Mouse (Mus musculus): ENCODE measurements at regions not wholly inside any gene's neighbourhood (a gene's known extent, or its start where the extent isn't known, plus 50 kb on each side); places are given as distances from the start of the nearest gene placed in this dataset.

DNA sequence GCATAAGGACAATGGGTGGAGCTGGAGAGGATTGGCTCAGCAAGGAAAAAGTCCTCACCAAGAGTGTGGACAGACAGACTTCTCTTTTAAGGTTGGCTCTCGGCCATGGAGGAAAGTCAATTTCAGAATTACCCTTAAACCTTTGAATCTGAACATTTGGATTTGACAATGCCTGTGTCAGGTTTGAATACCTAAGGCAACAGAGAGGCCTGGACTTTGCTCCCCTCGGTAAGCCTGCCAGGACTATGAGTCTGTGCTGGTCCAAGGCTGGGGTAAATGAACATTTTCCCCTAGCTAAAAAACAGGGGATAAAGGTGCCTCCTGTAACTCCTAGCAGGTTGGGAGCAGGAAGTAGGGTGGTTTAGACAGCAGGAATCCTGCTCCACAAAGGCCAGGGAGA, 68.8 kb upstream of the Slc6a6 start:
- Histone ChIP-seq H3K4me1 (ENCODE audit: control insufficient read depth, insufficient read depth, low read length) (peaks cover 17% of the 10 kb centered on the region), H3K27ac (ENCODE audit: insufficient read depth, low read depth, low read length) (no peak overlapping the region), H3K4me3 (ENCODE audit: insufficient read depth, low read depth, low read length) (no peak overlapping the region)
- TF ChIP-seq POLR2A (IDR thresholded peaks at IDR 0.05; ENCODE audit: insufficient read depth, low read depth, low read length) (no peak), CTCF (IDR thresholded peaks at IDR 0.05; ENCODE audit: insufficient read depth, low read depth, low read length) (no peak)
- 75% methylated on average over 2 of the region's 2 CpGs for WGBS

DNA sequence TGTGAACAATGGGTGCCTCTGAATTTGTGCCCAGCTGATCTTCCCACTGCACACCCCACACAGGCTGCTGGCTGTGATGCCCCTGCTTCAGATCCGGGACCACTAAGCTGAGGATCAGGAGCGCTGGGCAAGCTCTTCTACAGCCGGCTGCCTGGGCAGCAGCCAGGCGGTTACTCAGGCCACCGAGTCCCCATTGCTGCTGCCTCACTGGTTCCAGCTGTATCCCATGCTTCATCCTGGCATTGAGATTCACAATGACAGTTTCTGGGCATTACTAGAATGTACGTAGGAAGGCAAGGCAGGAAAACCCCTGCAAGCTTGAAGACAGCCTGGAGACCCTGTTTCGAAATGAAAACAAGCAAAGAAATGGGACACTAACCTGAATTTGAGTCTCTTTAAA, 67.3 kb upstream of the Slc6a6 start:
- H3K27ac ChIP-seq (ENCODE audit: insufficient read depth, low read depth, low read length): peak overlapping the region; percentile 81; the same call in 1 of the 2 replicates
- WGBS: 43% methylated on average over 7 of the region's 7 CpGs
- H3K4me3 ChIP-seq (ENCODE audit: insufficient read depth, low read depth, low read length): no peak overlapping the region
- TF ChIP-seq CTCF (IDR thresholded peaks at IDR 0.05; ENCODE audit: insufficient read depth, low read depth, low read length): no peak
- no peak for TF ChIP-seq POLR2A (IDR thresholded peaks at IDR 0.05; ENCODE audit: insufficient read depth, low read depth, low read length)
- H3K4me1 ChIP-seq (ENCODE audit: control insufficient read depth, insufficient read depth, low read length): peaks cover 17% of the 10 kb centered on the region

DNA sequence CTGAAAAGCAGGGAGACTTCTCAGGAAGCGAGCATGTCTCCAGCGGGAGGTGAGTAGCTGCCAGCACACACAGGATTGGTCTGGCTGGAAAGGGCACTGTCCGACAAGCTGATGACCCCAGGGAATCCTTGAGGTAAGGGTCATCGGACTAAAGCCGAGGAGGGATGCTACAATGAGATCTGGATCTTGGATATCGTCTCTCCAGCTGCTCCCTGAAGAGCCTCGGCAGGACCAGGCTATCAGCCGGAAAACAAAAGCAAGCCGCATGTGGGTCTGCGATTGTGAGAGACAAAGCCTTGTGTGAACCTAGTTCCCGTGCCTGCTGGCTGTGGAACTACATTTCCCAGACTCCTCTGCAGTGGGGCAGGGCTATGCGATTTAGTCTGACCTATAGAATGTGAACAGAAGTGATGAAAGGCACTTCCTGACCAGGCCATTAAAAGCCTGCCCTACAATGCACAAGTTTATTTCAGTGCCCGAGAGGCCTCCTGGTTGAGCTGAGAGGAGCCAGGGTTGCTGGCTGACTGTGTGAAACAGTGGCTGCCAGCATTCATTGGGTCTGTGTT, 66.7 kb upstream of the Slc6a6 start:
- 5% methylated on average over 13 of the region's 13 CpGs for WGBS
- TF ChIP-seq CTCF (IDR thresholded peaks at IDR 0.05; ENCODE audit: insufficient read depth, low read depth, low read length) (no peak), POLR2A (IDR thresholded peaks at IDR 0.05; ENCODE audit: insufficient read depth, low read depth, low read length) (no peak)

DNA sequence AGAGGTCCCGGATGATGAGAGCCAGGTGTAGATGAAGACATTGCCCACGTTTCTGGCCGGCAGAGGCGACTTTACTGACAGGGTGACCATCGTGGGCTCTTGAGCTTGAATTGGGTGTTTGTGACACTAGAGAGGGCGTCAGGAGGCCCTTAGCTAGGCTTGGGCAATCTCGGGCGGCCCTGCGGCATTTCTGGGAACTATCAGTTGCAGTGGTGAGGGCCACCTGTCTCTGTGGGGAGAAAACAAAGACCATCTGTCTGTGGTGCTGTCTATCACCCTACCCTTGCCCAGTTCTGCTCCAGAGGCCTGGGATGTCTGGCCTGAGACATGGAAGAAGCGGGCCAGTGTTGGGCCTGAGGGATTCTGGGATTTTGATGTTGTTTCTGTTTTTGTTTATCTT, 66.2 kb upstream of the Slc6a6 start:
- Histone ChIP-seq H3K4me3 (ENCODE audit: insufficient read depth, low read depth, low read length) (no peak overlapping the region), H3K4me1 (ENCODE audit: control insufficient read depth, insufficient read depth, low read length) (peaks cover 17% of the 10 kb centered on the region), H3K27ac (ENCODE audit: insufficient read depth, low read depth, low read length) (no peak overlapping the region)
- TF ChIP-seq CTCF (IDR thresholded peaks at IDR 0.05; ENCODE audit: insufficient read depth, low read depth, low read length) (no peak), POLR2A (IDR thresholded peaks at IDR 0.05; ENCODE audit: insufficient read depth, low read depth, low read length) (no peak)
- 86% methylated on average over 10 of the region's 10 CpGs for WGBS

More for the DNA sequence above, 66.7 kb upstream of the Slc6a6 start:
- Histone ChIP-seq H3K27ac (ENCODE audit: insufficient read depth, low read depth, low read length) (peak overlapping the region; percentile 81), H3K4me1 (ENCODE audit: control insufficient read depth, insufficient read depth, low read length) (peaks cover 17% of the 10 kb centered on the region), H3K4me3 (ENCODE audit: insufficient read depth, low read depth, low read length) (peak overlapping the region; percentile 33)

DNA sequence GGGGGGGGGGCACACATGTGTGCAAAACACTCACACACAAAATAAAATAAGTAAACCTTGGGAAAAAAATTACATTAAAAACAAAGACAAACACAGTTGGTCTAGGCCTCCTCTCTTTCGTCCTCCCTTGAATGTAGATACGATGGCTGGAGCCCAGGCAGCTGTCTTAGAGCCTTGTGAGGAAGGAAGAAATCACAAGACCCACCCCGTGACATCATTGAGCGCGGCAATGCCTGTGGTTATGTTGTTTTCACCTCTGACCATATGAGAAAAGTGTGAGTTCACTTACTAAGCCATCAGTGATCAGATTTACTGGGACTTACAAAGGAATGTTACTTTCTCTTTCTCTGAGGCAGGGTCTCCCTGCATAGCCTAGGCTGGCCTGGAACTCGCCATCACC, 64.8 kb upstream of the Slc6a6 start:
- TF ChIP-seq CTCF (IDR thresholded peaks at IDR 0.05; ENCODE audit: insufficient read depth, low read depth, low read length) (no peak), POLR2A (IDR thresholded peaks at IDR 0.05; ENCODE audit: insufficient read depth, low read depth, low read length) (no peak)
- H3K4me1 ChIP-seq (ENCODE audit: control insufficient read depth, insufficient read depth, low read length): peaks cover 17% of the 10 kb centered on the region
- H3K27ac ChIP-seq (ENCODE audit: insufficient read depth, low read depth, low read length): no peak overlapping the region
- 95% methylated on average over 6 of the region's 6 CpGs for WGBS
- no peak overlapping the region for H3K4me3 ChIP-seq (ENCODE audit: insufficient read depth, low read depth, low read length)

DNA sequence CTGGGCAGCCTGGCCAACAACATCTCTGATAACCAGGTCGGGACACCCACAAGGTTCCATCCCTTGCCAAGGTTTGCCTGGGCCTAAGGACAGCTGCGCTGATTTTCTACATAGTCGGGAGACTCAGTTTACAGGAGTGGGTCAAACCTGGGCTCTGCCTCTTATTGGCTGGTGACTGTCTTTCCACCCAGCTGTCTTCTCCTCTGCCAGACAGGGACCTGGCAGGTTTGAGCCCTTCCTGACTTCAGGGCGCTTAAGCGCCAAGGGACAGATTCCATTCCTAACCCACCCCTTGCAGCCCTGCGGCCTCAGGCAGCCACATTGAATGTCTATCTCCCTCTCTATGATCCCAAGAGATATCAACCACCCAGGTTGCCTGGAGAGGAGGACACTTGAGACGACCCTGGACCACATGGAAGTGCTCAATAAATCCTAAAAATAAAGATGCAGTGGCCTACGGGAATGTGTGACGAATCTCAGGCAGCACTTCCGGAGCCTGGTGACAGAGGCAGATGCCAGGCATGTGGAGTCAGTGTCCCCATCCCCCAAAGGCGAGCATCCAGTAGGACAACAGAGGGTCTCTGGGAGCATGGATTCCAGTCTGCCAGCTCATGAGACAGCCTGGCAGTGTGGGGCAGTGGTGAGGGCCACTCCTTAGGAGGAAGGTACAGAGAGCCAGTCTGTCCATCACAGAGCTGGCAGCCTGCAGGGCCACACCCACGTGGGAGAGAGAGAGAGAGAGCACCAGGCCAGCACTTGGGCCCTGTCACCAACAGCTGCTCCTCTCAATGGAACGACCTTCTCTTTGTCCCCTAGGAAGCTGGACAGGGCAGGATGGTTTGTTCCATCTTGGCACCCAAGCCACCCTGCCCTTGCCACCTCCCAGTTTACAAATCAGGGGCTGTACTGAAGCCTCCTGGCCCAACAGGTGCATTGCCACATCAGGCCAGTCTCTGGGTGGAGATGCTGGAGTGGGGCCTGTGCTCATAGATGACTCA, 63.8 kb upstream of the Slc6a6 start:
- H3K27ac ChIP-seq (ENCODE audit: insufficient read depth, low read depth, low read length): no peak overlapping the region
- WGBS: 72% methylated on average over 13 of the region's 13 CpGs
- H3K4me1 ChIP-seq (ENCODE audit: control insufficient read depth, insufficient read depth, low read length): peaks cover 17% of the 10 kb centered on the region
- H3K4me3 ChIP-seq (ENCODE audit: insufficient read depth, low read depth, low read length): no peak overlapping the region
- no peak for TF ChIP-seq CTCF (IDR thresholded peaks at IDR 0.05; ENCODE audit: insufficient read depth, low read depth, low read length)
- no peak for TF ChIP-seq POLR2A (IDR thresholded peaks at IDR 0.05; ENCODE audit: insufficient read depth, low read depth, low read length)

DNA sequence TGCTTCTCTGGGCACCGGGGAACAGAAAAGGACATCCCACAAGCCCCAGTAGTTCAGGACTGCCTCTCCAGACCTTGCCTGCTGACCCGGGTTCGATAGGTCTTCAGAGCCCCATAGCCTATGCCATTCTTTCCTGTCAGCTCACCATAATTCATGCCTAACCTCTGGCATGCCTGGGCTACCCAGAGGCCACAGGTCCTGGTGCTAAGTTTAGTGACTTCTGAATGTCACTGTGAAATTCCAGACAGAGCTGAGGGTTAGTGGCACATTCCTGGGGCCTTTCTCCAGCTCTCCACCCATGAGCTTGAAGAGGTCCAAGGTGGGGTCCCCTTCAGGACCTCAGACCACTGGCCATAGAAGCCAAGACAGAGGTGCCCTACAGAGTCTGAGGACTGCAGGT, 62.4 kb upstream of the Slc6a6 start:
- 95% methylated on average over 3 of the region's 3 CpGs for WGBS
- TF ChIP-seq POLR2A (IDR thresholded peaks at IDR 0.05; ENCODE audit: insufficient read depth, low read depth, low read length) (no peak), CTCF (IDR thresholded peaks at IDR 0.05; ENCODE audit: insufficient read depth, low read depth, low read length) (no peak)
- H3K4me3 ChIP-seq (ENCODE audit: insufficient read depth, low read depth, low read length): no peak overlapping the region
- H3K4me1 ChIP-seq (ENCODE audit: control insufficient read depth, insufficient read depth, low read length): peaks cover 12% of the 10 kb centered on the region
- no peak overlapping the region for H3K27ac ChIP-seq (ENCODE audit: insufficient read depth, low read depth, low read length)

DNA sequence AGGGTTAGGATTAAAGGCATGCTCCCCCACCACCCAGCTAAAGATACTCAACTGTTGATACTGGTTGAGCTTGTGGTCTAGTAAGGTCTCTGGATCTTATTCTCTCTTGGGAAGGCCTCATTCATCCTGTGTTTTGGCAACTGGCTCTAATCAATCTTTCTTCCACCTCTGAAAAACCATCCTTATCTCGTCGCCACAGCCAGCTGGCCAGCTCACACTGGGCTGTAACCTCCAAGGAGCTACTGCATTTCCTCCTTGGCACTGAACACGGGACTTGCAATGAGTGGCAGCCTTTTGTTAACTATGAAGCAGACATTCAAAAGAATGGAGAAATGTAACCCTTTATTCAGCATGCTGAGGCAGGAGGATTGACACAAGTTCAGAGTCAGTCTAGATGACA, 61.4 kb upstream of the Slc6a6 start:
- Histone ChIP-seq H3K4me3 (ENCODE audit: insufficient read depth, low read depth, low read length) (no peak overlapping the region), H3K27ac (ENCODE audit: insufficient read depth, low read depth, low read length) (no peak overlapping the region), H3K4me1 (ENCODE audit: control insufficient read depth, insufficient read depth, low read length) (peaks cover 3% of the 10 kb centered on the region)
- TF ChIP-seq CTCF (IDR thresholded peaks at IDR 0.05; ENCODE audit: insufficient read depth, low read depth, low read length) (no peak), POLR2A (IDR thresholded peaks at IDR 0.05; ENCODE audit: insufficient read depth, low read depth, low read length) (no peak)
- WGBS: 81% methylated on average over 3 of the region's 3 CpGs

DNA sequence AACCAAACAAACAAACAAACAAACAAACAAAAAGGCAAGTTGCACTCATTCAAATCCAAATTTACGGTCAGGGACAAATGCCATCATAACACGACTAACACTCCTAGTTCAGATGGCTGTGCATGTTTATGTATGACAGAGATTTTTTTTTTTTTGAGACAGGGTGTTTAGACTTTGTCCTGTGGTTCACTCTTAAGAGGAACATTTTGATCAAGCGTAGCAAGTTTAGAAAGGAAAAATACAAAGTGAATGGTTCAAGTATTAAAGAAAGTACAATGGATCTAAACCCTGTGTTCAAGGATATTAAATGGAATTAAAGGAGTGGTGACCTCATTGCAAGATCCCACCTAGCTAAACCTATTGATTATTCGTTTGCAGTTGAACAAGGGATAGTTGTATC, 60.2 kb upstream of the Slc6a6 start:
- Histone ChIP-seq H3K4me1 (ENCODE audit: control insufficient read depth, insufficient read depth, low read length) (no peaks in the 10 kb centered on the region), H3K4me3 (ENCODE audit: insufficient read depth, low read depth, low read length) (no peak overlapping the region), H3K27ac (ENCODE audit: insufficient read depth, low read depth, low read length) (no peak overlapping the region)
- 91% methylated on average over 4 of the region's 4 CpGs for WGBS
- no peak for TF ChIP-seq CTCF (IDR thresholded peaks at IDR 0.05; ENCODE audit: insufficient read depth, low read depth, low read length)
- TF ChIP-seq POLR2A (IDR thresholded peaks at IDR 0.05; ENCODE audit: insufficient read depth, low read depth, low read length): no peak
